Mouse (Mus musculus) myocyte (in vitro differentiated cells): Measurements from ENCODE around the gene Il1rn.

Source experiments
- CEBPB ChIP-seq: IDR thresholded peaks from 2 replicates; pipeline ENCODE4 v1.6.1; 2011; ENCODE audit warnings: mild to moderate bottlenecking, moderate library complexity; ENCODE audit not compliant: poor library complexity, insufficient read depth, severe bottlenecking
- E2F4 ChIP-seq: IDR thresholded peaks from one replicate; pipeline ENCODE4 v1.6.1; 2011; ENCODE audit warnings: mild to moderate bottlenecking, control low read depth, moderate library complexity; ENCODE audit not compliant: insufficient read depth
- MAX ChIP-seq: IDR thresholded peaks from one replicate; pipeline ENCODE4 v1.6.1; 2011; ENCODE audit warnings: low read depth, mild to moderate bottlenecking, control low read depth
- MYOD1 ChIP-seq, 3 experiments: IDR thresholded peaks; one replicate each; pipeline ENCODE4 v1.6.1; 2011; ENCODE audit warnings: control low read depth in 2 of 3, low read depth in 2 of 3, mild to moderate bottlenecking in 2 of 3, moderate library complexity in 1 of 3; ENCODE audit not compliant: insufficient read length in 2 of 3, control insufficient read depth in 1 of 3
- MYOG ChIP-seq, 3 experiments: IDR thresholded peaks; one replicate each; pipeline ENCODE4 v1.6.1; 2011; ENCODE audit warnings: control low read depth in 2 of 3, low read depth in 2 of 3, mild to moderate bottlenecking in 2 of 3; ENCODE audit not compliant: insufficient read length in 2 of 3, control insufficient read depth in 1 of 3, insufficient read depth in 1 of 3
- POLR2A ChIP-seq: IDR thresholded peaks from one replicate; pipeline ENCODE4 v1.6.1; 2011; ENCODE audit warnings: low read depth, mild to moderate bottlenecking, control low read depth, moderate library complexity; ENCODE audit not compliant: insufficient read length
- POLR2AphosphoS2 ChIP-seq: IDR thresholded peaks from one replicate; pipeline ENCODE4 v1.6.1; 2011; ENCODE audit warnings: low read depth, control low read depth; ENCODE audit not compliant: insufficient read length
- REST ChIP-seq: IDR thresholded peaks from one replicate; pipeline ENCODE4 v1.6.1; 2011; ENCODE audit warnings: mild to moderate bottlenecking, control low read depth, moderate library complexity; ENCODE audit not compliant: insufficient read depth, insufficient read length
- SRF ChIP-seq: IDR thresholded peaks from one replicate; pipeline ENCODE4 v1.6.1; 2011; ENCODE audit warnings: low read depth; ENCODE audit not compliant: control insufficient read depth, insufficient read length
- TCF12 ChIP-seq: IDR thresholded peaks from one replicate; pipeline ENCODE4 v1.6.1; 2011; ENCODE audit warnings: mild to moderate bottlenecking, control low read depth; ENCODE audit not compliant: poor library complexity, insufficient read depth, severe bottlenecking
- TCF3 ChIP-seq: IDR thresholded peaks from one replicate; pipeline ENCODE4 v1.6.1; 2011; ENCODE audit warnings: low read depth, control low read depth; ENCODE audit not compliant: insufficient read length
- USF1 ChIP-seq: IDR thresholded peaks from one replicate; pipeline ENCODE4 v1.6.1; 2011; ENCODE audit warnings: low read depth, mild to moderate bottlenecking, control low read depth, moderate library complexity

GRCm38 (mm10) chr2:24311302-24312001 lies 25.2 kb upstream of the Il1rn start:
- no peak for TF ChIP-seq POLR2AphosphoS2
- TF ChIP-seq TCF3, result no peak
- no peak for TF ChIP-seq TCF12
- no peak for TF ChIP-seq POLR2A
- no peak for TF ChIP-seq MAX
- no peak for TF ChIP-seq MYOD1 (IDR thresholded peaks at IDR 0.05; ENCODE audit: control insufficient read depth in 1 of 3, insufficient read length in 2 of 3, low read depth in 2 of 3)
- no peak for TF ChIP-seq CEBPB
- TF ChIP-seq E2F4, result no peak
- TF ChIP-seq USF1, result no peak
- TF ChIP-seq REST, result no peak
- TF ChIP-seq SRF, result no peak
- no peak for TF ChIP-seq MYOG (IDR thresholded peaks at IDR 0.05; ENCODE audit: control insufficient read depth in 1 of 3, insufficient read depth in 1 of 3, insufficient read length in 2 of 3, low read depth in 2 of 3)
